Mouse (Mus musculus) kidney, postnatal 36 days (tissue): ENCODE measurements around the gene Apoa4.

Experiments
- DNase-seq, 2 experiments: peaks; one replicate each; pipeline ENCODE4 v3.0.0; 2021 to 2022; ENCODE audit warnings: mixed read lengths in 2 of 2

Apoa4 gene

GRCm38 (mm10) chr9:46274494-46274893 lies 34.0 kb downstream of the Apoa4 start:
- no peak for DNase-seq

DNA sequence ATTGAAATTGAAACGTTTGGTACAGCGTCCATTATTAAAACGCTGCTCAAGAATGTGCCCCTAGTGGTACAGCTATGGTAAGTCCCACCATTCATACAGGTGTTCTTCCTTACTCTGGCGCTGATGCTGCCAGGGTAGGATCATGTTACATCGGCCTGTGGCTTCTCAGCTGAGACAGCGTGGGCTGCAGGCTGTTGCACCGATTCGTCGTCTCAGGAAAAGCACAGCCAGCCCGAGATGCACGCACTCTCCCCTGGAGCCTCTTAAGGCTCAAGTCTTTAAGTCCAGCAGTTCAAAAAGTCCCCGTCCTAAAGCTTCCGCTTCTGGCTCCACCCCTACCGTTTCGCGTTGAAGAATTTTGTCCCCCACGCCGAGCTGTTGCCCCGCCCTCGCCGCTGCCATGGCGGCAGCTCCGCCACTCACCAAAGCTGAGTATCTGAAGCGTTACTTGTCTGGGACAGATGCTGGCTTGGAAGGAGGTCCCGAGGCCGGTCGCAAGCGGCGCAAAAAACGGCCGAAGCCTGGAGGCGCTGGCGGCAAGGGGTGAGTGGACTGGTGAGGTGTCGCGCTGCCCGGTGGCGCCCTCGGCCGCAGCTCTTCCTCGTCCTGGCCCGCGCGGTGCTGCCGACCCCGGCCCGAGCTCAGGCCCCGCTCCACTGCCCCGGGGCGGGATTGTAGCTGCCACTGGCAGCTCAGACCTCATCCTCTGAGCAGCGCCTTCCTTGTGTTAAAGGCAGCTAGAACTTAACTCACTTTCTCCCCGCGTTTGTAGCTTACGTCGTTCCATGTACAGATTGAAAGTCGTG lies 42.3 kb downstream of the Apoa4 start, which contains the start of gene Bud13:
Bud13 (plus strand) TSS at position 378 of the 806 bp plus-strand sequence.
- DNase-seq: peak; percentile 92 to 96
